Mouse (Mus musculus): ENCODE results near the gene Plbd2. TPM values are rescaled to one million over a fixed set of nuclear protein-coding genes. Genes with fewer than 3 reads are reported as not detected.

The Plbd2 gene
- polyA plus RNA-seq, 1 experiment from 2014 or later, result 63.6 TPM

- no peak overlapping the region for H3K9ac ChIP-seq (ENCODE audit: low read depth, low read length)
- H3K4me2 ChIP-seq (replicated peaks; ENCODE audit: low read depth), result no peak overlapping the region
- WGBS, result 56% methylated on average over 7 of the region's 7 CpGs
- H3K27ac ChIP-seq (ENCODE audit: low read depth, low read length), result no peak overlapping the region
- H3K4me1 ChIP-seq (replicated peaks; ENCODE audit: control insufficient read depth, insufficient read depth, low read length), result no peaks in the 10 kb centered on the region
- H3K9me3 ChIP-seq (ENCODE audit: control insufficient read depth), result no peaks in the 10 kb centered on the region
- no peak overlapping the region for H3K4me3 ChIP-seq (ENCODE audit: low read depth, low read length)
- no peaks in the 10 kb centered on the region for H3K27me3 ChIP-seq (replicated peaks; ENCODE audit: control insufficient read depth, insufficient read depth, low read length)
- ATAC-seq, result no peak
- no peak for TF ChIP-seq CTCF (IDR thresholded peaks at IDR 0.05; ENCODE audit: low read depth)
- no peaks in the 10 kb centered on the region for H3K36me3 ChIP-seq (ENCODE audit: control insufficient read depth, insufficient read depth)
Observed at GRCm38 (mm10) chr5:120456841-120457554, 46.4 kb downstream of the Plbd2 start.

- no peaks in the 10 kb centered on the region for H3K4me1 ChIP-seq (replicated peaks; ENCODE audit: control insufficient read depth, insufficient read depth, low read length)
- no peak for TF ChIP-seq CTCF (IDR thresholded peaks at IDR 0.05; ENCODE audit: low read depth)
- no peaks in the 10 kb centered on the region for H3K36me3 ChIP-seq (ENCODE audit: control insufficient read depth, insufficient read depth)
- no peak overlapping the region for H3K4me2 ChIP-seq (replicated peaks; ENCODE audit: low read depth)
- no peak overlapping the region for H3K27ac ChIP-seq (ENCODE audit: low read depth, low read length)
- no peak overlapping the region for H3K9ac ChIP-seq (ENCODE audit: low read depth, low read length)
- 8% methylated on average over 1 of the region's 1 CpGs for WGBS
- H3K9me3 ChIP-seq (ENCODE audit: control insufficient read depth), result no peaks in the 10 kb centered on the region
- H3K4me3 ChIP-seq (ENCODE audit: low read depth, low read length), result no peak overlapping the region
- no peaks in the 10 kb centered on the region for H3K27me3 ChIP-seq (replicated peaks; ENCODE audit: control insufficient read depth, insufficient read depth, low read length)
- no peak for ATAC-seq
Observed at GRCm38 (mm10) chr5:120456253-120456652, 47.2 kb downstream of the Plbd2 start.

- H3K4me2 ChIP-seq (replicated peaks; ENCODE audit: low read depth), result peak overlapping the region; percentile 30; the same call in 1 of the 2 replicates
- H3K4me1 ChIP-seq (replicated peaks; ENCODE audit: control insufficient read depth, insufficient read depth, low read length), result no peaks in the 10 kb centered on the region
- H3K27ac ChIP-seq (ENCODE audit: low read depth, low read length), result no peak overlapping the region
- 31% methylated on average over 14 of the region's 14 CpGs for WGBS
- no peak for TF ChIP-seq CTCF (IDR thresholded peaks at IDR 0.05; ENCODE audit: low read depth)
- ATAC-seq, result no peak
- H3K4me3 ChIP-seq (ENCODE audit: low read depth, low read length), result no peak overlapping the region
- H3K9me3 ChIP-seq (ENCODE audit: control insufficient read depth), result no peaks in the 10 kb centered on the region
- H3K36me3 ChIP-seq (ENCODE audit: control insufficient read depth, insufficient read depth), result no peaks in the 10 kb centered on the region
- no peaks in the 10 kb centered on the region for H3K27me3 ChIP-seq (replicated peaks; ENCODE audit: control insufficient read depth, insufficient read depth, low read length)
- no peak overlapping the region for H3K9ac ChIP-seq (ENCODE audit: low read depth, low read length)
Observed at GRCm38 (mm10) chr5:120454756-120455337, 48.6 kb downstream of the Plbd2 start.

DNA sequence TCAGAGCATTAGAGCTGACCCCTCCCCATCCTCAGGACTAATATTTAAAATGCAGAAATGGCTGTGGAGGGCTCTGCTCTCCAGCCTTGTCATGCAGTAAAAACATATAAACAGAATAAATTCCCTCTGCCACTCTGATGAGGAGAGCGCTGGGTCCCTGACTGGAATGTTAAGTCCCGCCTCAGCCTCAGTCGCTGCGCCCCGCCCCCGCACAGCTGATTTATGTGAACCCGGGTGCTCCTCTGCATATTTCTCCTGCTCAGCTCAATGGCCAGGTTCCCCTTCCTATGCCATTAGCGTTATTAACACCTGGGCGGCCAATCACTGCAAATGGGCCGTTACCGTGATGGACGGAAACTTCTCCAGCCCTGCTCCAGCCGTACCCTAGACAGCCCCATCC is 56.1 kb downstream of the Plbd2 start:
- Histone ChIP-seq H3K27me3 (replicated peaks; ENCODE audit: control insufficient read depth, insufficient read depth, low read length) (peaks cover 14% of the 10 kb centered on the region; the same call in 1 of the 2 replicates), H3K9me3 (ENCODE audit: control insufficient read depth) (no peaks in the 10 kb centered on the region), H3K4me2 (replicated peaks; ENCODE audit: low read depth) (no peak overlapping the region), H3K9ac (ENCODE audit: low read depth, low read length) (no peak overlapping the region), H3K36me3 (ENCODE audit: control insufficient read depth, insufficient read depth) (no peaks in the 10 kb centered on the region), H3K4me3 (ENCODE audit: low read depth, low read length) (no peak overlapping the region), H3K27ac (ENCODE audit: low read depth, low read length) (no peak overlapping the region), H3K4me1 (replicated peaks; ENCODE audit: control insufficient read depth, insufficient read depth, low read length) (no peaks in the 10 kb centered on the region)
- 24% methylated on average over 13 of the region's 13 CpGs for WGBS
- TF ChIP-seq CTCF (IDR thresholded peaks at IDR 0.05; ENCODE audit: low read depth), result no peak
- ATAC-seq, result no peak

DNA sequence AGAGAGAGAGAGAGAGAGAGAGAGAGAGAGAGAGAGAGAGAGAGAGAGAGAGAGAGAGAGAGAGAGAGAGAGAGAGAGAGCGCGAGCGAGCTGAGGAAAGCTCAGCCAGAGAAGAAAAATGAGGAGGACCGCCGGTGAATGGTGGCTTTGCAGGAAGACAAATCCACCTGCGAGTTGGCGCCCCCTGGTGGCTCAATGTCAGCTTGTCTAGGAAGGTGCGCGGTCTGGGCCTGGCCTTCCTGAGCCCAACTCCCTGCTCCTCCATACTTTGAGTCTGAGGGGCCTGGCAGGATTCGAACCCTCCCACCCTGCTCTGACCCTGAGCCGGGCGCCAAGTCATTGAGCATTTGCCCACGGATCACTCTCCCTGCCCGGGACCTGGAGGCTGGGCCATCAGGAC is 62.7 kb downstream of the Plbd2 start:
- Histone ChIP-seq H3K4me3 (ENCODE audit: low read depth, low read length) (peak overlapping the region; percentile 39), H3K36me3 (ENCODE audit: control insufficient read depth, insufficient read depth) (no peaks in the 10 kb centered on the region), H3K4me2 (replicated peaks; ENCODE audit: low read depth) (peak overlapping the region; percentile 62), H3K27ac (ENCODE audit: low read depth, low read length) (no peak overlapping the region), H3K4me1 (replicated peaks; ENCODE audit: control insufficient read depth, insufficient read depth, low read length) (no peaks in the 10 kb centered on the region), H3K9ac (ENCODE audit: low read depth, low read length) (no peak overlapping the region), H3K9me3 (ENCODE audit: control insufficient read depth) (no peaks in the 10 kb centered on the region), H3K27me3 (replicated peaks; ENCODE audit: control insufficient read depth, insufficient read depth, low read length) (peaks cover 60% of the 10 kb centered on the region)
- 6% methylated on average over 11 of the region's 14 CpGs for WGBS
- ATAC-seq, result peak; percentile 52; the same call in 1 of the 2 replicates
- peak; percentile 91 for TF ChIP-seq CTCF (IDR thresholded peaks at IDR 0.05; ENCODE audit: low read depth)

- H3K9me3 ChIP-seq (ENCODE audit: control insufficient read depth), result no peaks in the 10 kb centered on the region
- 2% methylated on average over 61 of the region's 61 CpGs for WGBS
- H3K4me1 ChIP-seq (replicated peaks; ENCODE audit: control insufficient read depth, insufficient read depth, low read length), result no peaks in the 10 kb centered on the region
Observed at GRCm38 (mm10) chr5:120439887-120440670, 63.3 kb downstream of the Plbd2 start.

More at GRCm38 (mm10) chr5:120439887-120440670, 63.3 kb downstream of the Plbd2 start:
- Histone ChIP-seq H3K4me3 (ENCODE audit: low read depth, low read length) (peak overlapping the region; percentile 39), H3K36me3 (ENCODE audit: control insufficient read depth, insufficient read depth) (no peaks in the 10 kb centered on the region), H3K9ac (ENCODE audit: low read depth, low read length) (no peak overlapping the region), H3K27ac (ENCODE audit: low read depth, low read length) (no peak overlapping the region), H3K4me2 (replicated peaks; ENCODE audit: low read depth) (peak overlapping the region; percentile 62), H3K27me3 (replicated peaks; ENCODE audit: control insufficient read depth, insufficient read depth, low read length) (peaks cover 67% of the 10 kb centered on the region)
- ATAC-seq, result no peak
- TF ChIP-seq CTCF (IDR thresholded peaks at IDR 0.05; ENCODE audit: low read depth), result no peak

Measured in intestine, postnatal 0 days (tissue).